Mouse (Mus musculus) layer of hippocampus, postnatal 10 days (tissue): ENCODE results near the gene Mgll. TPM values are rescaled to one million over a fixed set of nuclear protein-coding genes. Genes with fewer than 3 reads are reported as not detected.

Experiments used
- DNase-seq, 2 experiments: peaks; one replicate each; pipeline ENCODE4 v3.0.0; 2021; ENCODE audit warnings: low spot score in 2 of 2
- total RNA-seq, 2 experiments: library from RNA; stranded (reverse); gene quantifications; 2 replicates each; pipeline ENCODE4 v1.2.3; 2021

The Mgll gene
- total RNA-seq, 2 experiments from 2014 or later: 120 to 129 TPM

DNA sequence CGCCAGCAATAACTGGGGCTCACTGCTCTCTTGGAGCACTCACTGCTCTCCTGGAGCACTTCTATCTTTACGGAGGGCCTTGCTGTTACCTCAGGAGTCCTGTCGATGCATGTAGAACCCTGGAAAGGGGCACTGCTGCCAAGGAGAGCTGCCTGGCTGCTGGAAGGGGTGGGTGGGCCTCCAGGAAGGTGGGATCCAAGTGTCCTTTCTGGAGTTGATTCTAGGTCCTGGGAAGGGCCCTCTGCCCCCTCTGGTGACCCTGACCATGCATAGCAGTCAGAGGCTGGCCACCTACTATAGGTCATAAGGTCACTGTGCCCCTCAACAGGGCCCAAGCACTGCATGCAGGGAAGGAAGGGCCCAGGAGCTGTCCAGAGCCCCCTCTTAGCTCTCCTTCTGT, 102.8 kb downstream of the Mgll start:
- no peak for DNase-seq

DNA sequence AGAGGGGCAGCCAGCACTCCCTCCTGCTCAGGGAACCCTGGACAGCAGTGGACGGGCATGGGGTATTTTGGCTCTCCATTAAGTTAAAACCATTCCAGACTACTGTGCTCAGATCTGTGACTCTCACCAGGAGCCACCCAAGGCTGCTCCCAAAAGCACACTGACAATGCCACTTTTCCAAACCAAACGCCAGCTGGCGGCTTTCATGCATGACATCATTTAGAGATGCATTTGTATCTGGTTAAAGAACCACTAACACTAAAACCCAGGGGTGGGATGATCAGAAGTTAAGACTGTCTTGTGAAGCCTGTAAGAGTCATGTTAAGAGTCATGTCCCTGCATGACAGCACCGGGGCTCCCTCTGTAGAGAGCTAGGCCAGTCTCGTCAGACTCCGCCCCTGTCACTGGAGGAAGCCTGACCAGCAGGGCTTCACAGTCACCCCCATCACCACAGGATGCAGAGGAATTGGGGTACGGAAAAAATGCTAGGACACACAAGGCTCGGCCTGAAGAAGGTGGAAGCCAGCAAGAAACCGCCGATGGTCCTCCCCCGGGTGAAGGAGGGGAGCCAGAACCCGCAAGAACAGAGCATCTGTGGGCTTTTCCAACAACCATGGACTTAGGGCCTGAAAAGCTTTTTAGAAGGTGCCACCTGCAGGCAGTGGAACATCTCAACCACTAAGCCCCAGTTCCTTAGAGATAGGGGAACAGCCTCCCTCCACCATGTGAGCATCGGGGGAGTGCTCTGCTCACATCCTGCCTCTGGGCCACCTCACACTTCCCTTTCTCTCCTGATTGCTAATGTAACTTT, 103.4 kb downstream of the Mgll start:
- DNase-seq: no peak

DNA sequence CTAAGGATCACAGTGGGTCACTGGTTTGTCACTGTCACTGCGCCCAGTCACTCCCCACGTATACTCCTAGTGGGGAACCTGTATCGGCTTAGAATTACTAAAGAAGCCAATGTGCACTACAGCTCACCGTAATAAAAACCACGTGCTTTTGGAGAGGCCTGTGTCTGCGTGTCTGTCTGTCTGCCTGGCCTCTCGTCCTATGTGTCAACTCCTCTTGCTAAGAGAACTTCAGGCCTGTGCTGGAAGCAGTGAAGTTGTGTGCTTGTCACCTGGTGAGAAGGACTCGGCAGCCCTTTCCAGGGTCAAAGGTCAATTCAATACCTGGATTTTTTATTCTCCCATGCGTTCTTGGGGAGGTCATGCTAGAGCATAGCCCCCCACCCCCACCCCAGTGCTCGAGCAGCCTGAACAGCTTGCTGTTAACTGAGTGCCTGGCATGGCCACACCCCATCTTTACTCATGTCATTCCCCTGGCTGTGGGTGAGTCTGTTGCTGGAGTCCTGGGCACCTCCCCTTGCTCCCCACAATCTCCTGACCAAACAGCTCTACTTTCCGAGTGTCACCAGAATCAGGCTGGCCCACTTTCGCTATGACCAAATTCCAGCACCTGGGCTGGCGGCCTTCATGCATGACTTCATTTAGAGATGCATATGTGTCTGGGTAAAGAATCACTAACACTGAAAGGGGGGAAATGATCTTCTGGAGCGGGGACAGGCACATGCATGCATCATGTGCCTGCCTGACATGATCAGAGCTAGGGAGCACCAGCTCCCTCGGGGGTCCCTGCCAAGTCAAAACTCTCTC, 104.2 kb downstream of the Mgll start:
- no peak for DNase-seq

DNA sequence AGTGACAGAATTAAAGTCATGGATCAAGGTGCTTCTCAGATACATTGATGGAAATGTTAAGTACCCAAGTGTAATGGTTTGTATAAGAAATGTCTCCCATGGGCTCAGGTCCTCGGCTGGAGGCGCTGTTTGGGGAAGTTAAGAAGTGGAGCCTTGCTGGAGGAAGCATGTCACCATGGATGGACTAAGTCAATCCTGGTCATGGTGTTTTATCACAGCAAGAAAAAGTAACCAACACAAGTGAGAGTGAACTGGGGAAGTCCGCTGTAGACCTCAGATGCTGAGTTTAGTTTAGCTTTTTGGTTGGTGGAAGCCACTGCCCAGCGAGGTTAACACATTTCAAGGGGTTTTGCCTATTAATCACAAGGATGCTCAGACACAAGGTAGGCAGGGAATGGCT, 105.4 kb downstream of the Mgll start:
- no peak for DNase-seq

DNA sequence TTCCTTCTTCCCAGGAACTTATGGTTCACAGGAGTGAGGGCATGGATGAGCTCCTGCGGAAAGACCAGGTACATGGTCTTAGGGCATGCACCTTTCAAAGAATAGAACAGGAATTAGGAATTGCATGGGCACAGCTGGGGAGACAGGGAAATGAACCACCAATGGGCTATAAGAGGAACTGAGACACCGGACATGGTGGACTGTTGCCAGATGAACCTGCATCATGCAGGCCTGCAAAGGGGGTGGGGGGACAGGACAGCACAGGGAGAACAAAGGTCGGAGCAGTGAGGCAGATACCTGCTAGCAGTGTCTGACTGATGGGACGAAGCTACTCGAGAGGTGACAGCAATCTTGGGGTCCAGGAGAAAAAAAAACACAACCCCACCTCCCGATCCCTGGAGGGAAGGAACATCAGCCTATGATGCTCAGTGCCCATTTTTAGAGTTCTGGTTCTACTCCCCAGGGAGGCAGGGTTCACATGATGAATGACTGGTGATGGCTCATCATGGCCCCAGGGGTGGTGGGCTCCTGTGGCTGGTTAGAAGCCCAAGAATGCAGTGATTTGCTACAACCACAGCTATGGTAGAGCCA, 106.0 kb downstream of the Mgll start:
- DNase-seq: no peak

DNA sequence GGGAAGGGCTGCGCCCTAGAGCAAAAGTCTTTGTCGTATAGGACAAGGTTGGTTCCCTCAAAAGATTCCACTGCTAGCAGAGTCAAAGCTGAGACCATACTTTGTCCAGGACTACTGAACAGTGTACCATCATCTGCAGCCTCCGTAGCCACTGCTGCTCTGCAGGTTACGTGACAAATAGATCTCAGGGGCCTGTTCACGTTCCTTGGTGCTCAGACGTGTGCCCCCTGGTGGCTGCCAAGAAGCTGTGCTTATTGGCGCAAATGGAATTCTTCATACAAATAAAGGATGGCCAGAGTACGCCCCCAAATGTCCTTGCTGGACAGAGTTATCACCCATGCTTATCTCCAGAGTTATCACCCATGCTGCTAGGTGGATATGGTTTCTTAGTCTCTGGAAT, 107.2 kb downstream of the Mgll start:
- DNase-seq: peak; percentile 68 to 80

DNA sequence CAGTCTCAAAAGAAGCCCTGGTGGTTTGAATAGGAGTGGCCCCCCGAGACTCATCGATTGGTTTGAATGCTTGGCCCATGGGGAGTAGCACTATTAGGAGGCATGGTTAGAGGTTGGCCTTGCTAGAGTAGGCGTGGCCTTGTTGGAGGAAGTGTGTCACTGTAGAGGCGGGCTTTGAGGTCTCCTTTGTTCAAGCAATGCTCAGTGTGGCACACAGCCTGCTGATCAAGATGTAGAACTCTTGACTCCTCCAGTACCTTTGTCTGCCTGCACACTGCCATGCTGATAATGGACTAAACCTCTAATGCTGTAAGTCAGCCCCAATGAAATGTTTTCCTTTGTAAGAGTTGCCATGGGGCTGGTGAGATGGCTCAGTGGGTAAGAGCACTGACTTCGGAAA, 108.5 kb downstream of the Mgll start:
- DNase-seq: no peak

DNA sequence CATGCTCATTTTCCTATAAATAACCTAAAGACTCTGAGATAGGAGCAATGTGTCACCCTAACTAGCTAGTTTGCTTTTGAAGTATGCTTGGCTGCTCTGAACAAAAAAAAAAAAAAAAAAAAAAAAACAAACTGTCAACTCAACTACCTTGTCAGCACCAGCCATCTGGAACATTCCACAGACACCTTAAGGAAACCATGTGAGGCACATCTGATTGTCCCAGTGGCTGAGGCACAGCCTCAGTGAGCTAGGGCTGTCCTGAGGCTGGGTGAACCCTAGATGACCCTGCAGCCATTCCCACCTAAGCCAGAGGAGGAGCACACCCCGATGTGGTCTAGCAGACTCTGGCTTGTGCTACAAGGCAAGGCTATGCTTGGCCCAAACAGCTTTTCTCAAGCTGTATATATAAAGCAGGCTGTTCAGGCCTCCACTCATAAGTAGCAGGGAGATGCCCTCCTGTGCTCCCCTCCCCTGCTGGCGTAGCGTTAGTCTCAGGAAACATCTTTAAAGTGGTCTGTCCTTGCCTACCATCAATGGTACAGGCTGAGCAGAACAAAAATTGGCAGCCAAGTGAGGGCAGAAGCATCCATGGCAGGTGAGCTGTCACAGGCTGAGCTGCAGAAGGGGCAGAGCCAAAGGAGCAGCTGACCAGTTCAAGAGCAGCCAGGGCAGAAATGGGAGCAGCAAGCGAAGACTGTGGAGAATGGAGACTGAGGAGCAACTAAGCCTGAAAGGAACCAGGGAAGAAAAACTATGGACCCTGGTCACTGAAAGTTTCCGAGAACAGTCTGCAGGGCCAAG, 109.3 kb downstream of the Mgll start:
- no peak for DNase-seq

DNA sequence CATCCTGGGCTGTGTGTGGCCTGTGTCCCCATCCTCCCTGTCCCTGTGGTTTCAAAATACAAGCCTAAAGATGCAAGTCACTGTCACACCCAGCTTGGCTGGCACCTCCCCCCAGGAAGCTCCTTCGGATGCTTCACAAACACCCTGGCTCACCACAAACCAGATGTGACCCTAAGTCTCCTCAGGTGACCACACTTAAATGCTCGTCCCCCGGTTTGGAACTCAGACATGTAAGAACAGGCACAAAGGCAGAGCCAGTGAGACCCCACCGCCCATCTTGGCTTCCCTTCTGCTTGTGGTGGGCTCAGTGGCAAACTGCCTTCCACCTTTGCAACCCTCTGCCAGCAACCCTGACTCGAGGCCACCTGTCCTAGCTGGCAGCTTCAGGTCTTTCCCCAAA, 110.8 kb downstream of the Mgll start:
- no peak for DNase-seq

DNA sequence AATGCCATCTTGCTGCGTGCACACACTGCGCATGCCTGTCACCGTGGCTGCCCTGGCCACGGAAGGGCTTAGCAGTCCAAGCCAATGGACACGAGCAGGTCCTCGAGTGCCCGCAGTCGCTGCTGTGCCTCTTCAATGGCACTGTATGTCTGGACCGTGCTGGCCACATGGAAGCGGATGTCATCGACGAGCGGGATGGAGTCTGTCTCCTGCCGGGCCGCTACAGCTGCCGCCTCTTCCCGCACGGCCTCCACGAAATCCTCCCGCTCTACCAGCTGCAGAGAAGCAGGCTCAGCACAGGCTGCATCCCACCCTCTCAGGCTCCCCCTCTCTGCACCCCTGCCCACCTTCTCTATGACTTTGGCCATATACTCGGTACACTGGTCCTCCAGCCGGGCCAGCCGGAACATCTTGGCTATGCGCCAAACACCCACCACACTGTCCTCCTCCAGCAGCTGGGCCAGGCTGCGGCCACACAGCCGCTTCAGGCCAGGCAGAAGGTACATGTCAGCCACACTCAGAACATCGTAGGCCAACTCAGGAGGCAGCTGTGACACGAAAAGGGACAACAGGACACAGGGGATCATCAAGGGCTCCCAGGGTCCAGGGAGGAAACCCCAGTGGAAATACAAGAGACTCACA, 112.1 kb downstream of the Mgll start:
- DNase-seq: no peak

DNA sequence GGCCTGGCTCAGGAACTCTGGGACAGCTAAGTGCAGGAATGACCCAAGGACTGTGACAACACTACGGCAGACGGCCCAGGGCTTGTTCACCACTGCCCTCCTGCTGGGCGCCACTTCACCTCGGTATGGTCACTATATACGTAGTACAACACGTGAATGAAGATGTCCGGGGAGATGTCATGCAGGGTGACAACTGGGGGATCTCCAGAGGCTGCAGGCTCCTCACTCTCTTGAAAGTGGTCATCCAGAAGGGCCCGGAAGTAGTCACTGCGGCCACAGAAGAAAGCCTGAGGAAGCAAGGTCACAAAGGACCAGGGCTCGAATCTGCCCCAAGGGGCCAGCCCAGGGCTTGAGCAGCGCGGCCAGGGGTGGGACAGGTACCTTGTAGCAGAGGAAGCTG, 113.8 kb downstream of the Mgll start:
- no peak for DNase-seq

DNA sequence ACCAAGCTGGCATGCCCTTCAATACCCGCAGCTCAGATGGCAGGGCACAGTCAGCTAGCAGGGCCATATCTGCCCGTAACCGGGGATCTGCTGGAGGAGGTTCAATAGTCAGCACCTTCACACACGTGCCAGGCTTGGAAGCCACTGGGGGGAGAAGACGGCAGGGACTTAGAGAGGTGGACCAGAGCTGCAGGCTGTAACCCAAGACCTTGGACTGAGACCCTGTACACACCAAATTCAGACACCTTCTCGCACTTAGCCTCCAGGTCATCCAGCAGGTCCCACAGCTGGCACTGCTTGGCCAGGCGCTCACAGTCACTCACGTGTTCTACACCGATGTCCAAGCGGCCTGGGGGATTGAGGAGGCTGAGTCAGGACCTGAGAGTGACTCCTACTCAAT, 114.4 kb downstream of the Mgll start:
- DNase-seq: no peak

DNA sequence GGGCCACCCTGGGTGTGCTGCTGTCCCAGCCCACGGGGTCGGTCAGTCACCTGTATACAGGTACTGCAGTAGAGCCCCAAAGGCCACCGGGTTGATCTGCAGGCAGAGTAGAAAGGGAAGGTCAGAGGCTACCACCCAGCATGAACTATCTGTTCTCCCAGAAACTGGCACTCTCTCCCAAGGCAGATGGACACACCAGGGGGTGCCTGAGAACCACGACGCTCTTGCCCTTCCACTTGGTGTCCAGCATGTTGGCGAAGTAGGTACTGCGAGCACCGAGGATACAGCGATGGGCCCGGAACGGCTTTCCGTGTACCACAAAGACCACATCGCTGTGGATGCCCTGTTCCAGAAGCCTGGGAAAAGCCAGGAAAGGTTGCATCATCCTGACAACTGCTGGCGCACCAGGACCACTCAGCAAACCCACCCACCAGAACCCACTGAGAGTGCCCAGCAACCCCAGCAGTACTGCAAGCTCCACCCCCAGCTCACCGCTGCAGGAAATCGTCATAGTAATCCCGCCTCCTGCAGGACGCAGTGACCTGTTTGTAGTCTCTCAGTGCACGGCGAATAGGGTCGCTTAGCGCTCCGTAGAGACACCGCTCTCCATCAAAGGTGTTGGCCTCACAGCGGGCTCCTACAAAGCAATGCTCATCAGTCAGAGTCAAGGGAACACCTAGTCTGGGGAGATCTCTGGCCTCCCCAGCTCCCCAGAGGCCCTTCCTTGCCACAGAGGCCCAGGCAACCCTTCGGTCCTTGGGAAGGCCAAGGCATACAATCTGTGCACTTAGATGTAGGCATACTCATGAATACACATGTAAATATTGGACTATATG, 115.1 kb downstream of the Mgll start:
- DNase-seq: no peak

DNA sequence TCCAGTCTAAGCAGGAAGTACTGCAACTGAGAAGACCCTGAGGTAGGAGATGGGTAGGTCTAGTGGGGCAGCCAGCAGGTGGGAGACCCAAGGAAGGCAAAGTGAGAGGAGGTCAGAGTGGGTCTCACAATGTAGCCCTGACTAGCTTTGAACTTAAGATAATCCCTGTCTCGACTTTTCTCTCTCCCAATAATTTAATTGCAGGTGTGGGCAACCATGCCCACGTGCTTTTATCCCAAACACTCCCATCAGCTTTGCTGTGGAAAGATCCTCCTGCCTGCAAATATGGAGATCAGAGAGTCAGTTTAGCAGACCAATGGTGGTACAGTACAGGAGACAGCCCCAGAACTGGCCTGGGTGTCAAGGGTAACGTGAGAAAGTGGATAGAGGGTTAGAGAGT, 116.0 kb downstream of the Mgll start:
- no peak for DNase-seq

DNA sequence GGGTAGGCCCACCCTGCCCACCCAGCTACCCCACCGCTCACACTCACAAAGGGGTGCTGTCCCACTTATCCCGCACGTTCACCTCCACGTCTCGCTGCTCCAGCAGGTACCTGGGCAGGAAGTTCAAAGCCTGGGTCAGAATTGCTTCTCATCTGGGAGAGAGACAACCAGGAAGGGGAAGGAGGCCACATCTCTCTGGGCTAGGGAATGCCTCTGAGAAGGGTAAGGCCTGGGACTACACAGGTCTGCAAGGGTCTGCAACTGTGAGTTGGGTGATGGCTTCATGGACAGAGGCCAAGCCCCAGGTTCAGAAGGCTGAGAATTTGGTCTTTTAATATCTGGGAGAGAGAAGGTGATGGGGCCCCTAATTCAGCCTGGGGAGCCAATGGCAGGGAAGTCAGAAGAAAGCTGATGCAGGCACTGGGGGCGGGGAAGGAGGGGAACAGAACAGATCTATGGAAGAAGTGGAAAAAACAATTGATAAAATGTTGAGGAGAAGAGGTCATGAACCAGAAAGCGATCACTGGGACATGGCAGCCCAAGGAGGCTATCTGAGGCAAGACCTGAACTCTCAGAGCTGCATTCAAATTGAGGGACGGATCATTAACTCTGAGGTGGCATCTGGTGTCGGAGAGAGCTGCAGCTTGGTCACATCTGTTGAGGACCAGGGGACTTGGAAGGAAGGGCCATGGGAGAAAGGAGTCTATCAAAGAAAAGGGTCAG, 116.7 kb downstream of the Mgll start:
- DNase-seq: no peak

DNA sequence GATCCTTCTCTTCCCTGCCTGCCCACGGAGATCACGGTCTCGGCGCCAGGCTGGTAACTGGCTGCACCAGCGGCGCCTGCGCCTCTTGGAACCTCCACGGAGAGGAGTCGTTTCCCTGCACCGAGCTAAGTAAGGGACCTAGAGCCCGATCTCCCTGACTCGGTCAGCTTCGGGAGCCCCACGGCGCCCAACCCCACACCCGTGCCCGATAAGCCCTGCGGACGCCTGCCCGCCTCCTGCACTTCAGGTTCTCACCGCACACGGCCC, 117.2 kb downstream of the Mgll start:
- no peak for DNase-seq

DNA sequence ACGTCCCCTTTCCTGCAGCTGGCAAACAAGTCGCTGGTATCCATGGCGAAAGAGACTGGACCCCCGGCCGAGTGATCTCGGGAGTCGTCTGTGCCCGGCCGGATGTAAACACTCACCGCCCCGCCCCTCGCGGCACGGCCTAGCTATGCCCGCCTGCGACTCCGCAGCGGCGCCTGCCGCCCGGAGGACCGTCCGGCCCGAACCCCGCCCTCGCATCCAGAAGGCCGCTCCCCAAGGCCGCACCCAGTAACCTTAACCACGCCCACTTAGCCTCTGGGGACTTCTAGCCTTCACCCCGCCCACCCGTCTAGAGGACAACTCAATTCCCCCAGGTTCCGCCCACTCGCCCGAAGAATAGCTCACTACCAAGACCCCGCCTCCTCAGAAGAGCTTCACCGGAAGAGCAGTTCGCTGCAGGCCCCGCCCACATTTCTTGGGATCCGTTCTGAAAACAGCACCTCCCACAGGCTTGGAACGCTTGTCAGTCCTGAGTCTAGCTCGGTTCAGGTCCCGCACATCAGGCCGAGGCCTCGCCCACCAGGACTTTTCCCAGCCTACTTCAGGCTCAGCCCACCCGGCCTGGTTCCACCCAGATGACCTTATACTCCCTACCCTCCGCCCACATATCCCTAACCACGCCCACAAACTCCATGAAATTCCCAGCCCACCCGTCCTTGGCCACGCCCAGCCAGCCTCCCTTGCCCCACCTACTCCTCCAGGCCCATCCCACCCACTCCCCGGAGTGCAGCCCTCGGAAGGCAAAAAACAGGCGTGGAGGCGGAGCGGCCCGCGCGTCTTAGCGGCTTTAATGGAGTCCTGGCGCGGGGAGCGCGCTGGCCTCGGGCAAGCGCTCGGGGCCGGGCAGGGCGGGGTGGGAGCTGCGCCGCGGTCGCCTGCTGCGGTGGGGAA, 117.8 kb downstream of the Mgll start, which contains the start of gene Abtb1:
Abtb1 (minus strand) TSS at position 204 of the 909 bp plus-strand sequence.
- DNase-seq: peak; percentile 99

DNA sequence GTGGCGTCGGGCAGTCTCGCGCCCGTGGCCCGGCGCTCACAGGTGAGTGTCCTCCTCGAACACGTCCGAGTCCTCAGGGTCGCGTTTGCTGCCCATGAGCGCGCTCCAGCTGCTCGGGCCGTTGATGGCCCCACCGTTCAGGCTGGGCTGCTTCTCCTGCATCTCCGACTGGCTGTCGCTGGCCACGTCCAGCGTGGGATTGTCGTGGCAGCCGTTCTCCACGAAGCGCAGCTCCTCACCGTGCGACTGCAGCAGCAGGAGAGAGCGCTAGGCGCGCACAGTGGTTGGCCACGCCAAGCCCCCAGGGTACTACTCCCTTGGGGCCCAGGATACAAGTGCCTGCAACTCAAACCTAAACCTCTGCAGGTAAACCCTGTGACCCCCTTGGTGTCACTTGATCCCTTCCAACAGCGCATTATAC, 118.5 kb downstream of the Mgll start:
- DNase-seq: peak in 1 of 2 experiments; percentile 53
